Mouse (Mus musculus) lung, adult 2 months (tissue): ENCODE data around the gene St7.

Experiments
- CTCF ChIP-seq: fragments of 200-500 bp; IDR thresholded peaks from 2 replicates; pipeline ENCODE4 v1.5.1; 2011; ENCODE audit warnings: mild to moderate bottlenecking, low read length, control low read depth; ENCODE audit not compliant: insufficient read depth
- POLR2A ChIP-seq: fragments of 200-500 bp; IDR thresholded peaks from 2 replicates; pipeline ENCODE4 v1.6.1; 2011; ENCODE audit warnings: low read depth, mild to moderate bottlenecking, control low read depth, low read length, borderline replicate concordance; ENCODE audit errors: extremely low read depth

DNA sequence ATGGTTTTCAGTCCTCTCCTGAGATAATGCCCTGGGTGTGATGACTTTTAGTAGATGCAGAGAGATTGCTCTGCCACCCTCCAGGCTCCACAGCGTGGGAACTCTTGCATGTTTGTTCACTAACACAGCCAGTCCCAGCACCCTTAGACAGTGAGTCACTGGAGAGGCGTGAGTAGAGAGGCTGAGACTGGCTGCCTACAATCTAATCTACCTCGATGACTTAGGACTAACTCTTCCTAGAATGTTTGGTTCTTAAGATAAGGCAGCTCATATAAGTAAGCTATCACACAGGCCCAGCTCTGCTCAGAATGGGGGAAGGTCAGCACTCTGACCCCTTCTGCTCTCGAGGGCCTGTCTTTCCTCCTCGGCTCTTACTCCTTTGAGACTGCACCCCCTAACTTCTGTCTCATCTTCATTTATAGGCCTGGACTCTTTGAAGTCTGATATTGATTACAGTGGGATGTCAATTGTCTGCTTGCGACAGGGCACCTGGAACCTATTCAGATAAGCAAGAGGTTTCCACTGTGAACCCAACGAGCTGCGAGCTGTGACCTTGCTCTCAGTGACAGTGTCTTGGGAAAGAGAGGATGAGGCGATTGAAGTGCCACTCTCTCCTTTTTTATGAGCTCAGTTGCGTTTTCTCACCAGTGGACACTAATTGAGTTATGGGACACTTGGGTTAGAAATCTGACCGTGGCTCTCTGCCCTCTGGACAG is 246.1 kb downstream of the St7 start:
- TF ChIP-seq CTCF (no peak), POLR2A (no peak)
